Mouse (Mus musculus) induced T-regulatory cell, adult 2 months (primary cell): ENCODE data around the gene Lsm14b.

Source experiments
- DNase-seq: peaks from one replicate; pipeline ENCODE4 v3.0.0-alpha.2; 2012; ENCODE audit warnings: low read depth

Lsm14b gene

DNA sequence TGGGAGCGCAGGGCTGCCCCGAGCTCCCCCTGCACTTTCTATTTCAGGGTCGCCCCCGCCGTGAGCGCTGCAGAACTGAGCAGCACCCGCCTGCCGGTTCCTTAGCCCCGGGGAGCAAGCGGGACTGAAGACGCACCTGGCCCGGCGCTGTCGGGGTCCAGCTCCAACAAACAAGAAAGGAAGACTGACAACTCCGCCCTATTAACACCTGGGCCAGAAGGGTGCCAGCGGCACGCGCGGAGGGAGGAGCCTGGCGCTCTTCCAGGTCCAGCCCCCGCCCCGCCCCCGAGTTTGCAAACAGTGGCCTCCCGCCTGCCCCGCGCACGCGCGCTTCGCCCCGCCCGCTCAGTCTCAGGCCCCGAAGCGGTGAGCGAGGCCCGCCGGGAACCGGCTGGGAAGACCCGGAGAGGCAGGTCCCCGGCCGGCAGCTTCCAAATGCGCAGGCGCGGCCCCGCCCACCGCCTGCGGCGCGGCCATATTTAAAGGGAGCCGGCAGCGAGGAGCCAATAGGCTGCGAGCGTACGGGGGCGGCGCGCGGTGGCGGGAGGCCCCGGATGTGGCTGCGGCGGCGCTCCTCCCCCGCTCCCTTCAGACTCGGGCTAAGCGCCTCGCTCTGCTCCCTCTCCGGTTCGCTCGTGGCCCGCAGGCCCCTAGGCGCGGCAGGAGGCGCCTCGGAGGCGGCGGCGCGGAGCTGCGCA is at the start of gene Lsm14b:
Lsm14b (plus strand) TSS at position 587 of the 698 bp plus-strand sequence.
- DNase-seq = peak; percentile 98

DNA sequence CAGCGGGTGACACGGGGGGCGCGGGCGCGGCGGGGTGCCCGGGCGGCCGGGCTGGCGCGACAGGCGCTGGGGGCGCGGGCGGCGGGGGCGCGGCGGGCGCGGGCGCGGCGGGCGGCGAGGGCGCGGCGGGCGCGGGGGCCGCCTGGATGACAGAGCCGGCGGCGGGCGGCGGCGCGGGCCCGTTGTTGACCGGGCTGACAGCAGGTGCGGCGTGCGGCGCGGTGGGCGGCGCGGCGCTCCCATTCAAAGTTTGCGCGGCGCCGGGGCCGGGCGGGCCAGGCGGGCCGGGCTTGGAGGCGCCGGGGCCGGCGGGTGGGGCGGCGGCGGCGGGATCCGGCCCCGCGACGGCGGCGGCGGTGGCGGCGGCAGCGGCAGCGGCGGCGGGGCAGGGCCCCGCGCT is 48.9 kb upstream of the Lsm14b start:
- peak; percentile 31 for DNase-seq

DNA sequence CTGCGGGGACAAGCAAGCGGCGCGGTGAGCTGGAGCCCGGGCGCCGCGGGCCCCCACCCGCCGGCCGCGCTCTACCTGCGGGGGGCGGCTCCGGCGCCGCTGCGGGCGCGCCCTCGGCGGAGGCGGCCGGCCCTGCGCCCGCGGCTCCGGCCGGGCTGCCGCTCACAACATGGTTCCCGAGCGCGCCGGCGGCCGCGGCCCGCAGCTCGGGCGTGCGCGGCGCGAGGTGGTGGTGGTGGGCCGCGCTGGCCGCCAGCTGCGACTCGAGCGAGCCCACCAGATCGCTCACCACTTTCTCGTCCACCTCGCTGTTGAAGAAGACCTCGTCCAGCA is 48.5 kb upstream of the Lsm14b start:
- DNase-seq = no peak

DNA sequence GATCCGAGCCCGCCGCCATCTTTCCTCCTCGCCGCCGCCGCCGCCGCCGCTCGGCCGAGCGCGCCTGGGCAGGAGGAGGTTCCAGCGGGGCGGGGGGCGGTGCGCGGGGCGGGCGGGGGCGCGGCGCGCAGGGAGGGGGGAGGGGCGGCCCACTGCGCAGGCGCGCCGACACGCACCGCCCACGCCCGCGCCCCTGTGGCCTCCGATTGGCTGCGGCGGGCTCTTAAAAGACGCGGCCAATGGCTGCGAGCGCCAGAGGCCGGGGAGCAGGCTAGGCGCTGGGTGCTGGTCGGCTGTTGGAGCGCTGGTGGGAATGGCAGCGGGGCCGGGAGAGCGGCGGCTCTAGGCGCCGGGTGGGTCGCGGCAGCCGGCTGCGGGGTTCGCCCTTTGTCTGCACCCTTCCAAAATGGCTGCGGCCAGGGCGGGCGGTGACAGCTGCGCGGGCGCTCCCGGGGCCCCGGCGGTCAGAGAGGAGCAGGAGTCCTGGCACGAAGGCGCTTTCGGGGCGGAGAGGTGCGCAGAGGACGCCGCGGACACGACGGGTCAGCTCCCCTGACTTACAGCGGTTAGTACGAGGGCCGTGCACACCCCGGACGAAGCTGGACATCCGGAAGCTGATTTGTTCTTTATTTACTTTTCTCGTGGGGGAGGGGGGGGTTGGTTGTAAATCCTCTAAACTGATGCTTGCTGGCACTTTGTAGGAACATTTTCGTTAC is 48.0 kb upstream of the Lsm14b start, which contains the start of gene Taf4:
Taf4 (minus strand) TSS at position 19 of the 716 bp plus-strand sequence.
- peak; percentile 92 for DNase-seq

DNA sequence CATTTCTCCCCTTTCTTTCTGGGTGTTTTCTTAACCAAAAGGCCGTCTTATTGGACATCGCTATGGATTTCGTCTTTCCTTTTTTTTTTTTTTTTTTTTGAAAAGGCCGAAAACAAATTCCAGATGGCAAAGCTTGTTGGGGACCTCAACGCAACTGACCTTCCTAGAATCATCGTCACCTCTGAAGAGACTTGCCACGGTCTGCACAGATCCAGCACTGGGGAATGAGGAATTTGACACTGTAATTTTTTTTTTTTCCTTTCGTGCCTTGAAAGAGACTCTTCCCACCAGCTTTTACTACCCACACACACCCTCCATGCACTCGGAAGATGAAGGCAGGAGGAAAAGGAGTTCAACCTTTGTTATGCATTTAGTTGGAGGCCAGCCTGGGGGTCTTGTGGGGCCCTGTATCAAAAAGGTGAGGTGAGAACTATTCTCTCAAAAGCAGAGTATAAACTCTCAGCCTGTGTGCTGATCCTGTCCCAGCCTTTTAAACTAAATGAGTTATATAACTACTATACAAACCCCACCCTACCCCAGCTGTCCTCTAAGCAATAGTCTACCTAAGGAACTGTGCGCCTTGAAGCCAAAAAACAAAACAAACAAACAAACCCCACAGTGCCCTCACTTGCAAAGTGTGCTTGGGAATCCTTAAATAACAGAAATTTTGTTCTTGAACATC is 47.3 kb upstream of the Lsm14b start:
- peak; percentile 26 for DNase-seq

DNA sequence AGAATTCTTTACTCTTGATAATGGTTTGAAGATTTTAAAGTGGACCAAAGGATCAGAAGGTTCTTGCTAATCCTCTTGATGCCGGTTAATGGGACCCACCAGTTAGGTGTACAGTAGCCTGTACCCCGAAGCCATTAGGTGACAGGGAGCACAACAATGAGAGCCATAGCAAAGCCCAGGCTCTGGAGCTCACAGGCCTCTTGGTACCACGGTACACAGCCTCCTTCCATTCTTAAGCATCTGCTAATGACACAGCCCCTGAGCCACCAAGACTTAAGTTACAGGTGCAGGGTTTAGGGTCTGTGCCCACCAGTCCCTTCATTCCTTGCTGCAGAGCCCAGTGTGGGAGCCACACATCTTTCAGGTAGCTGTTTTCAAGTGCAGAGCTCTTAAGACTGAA is 46.5 kb upstream of the Lsm14b start:
- DNase-seq = peak; percentile 40

DNA sequence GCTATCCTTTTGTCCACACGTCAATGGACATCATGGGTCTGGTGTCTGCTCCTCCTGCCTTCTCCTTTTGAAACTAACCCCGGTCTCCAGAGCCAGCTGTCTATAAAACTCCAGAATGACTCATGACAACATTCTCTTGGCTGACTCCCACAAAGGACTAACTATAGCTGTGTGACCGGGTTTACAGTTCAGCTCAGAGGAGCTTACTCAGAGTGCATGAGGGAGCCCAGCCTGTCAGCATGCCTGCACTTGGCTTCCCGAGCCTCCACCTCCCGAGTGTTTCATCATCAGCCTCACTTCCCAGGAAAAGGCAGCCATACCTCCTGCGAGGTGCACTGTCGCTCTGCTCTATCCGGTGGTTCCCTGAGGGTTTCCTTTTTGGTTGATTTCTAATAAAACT is 45.0 kb upstream of the Lsm14b start:
- no peak for DNase-seq

DNA sequence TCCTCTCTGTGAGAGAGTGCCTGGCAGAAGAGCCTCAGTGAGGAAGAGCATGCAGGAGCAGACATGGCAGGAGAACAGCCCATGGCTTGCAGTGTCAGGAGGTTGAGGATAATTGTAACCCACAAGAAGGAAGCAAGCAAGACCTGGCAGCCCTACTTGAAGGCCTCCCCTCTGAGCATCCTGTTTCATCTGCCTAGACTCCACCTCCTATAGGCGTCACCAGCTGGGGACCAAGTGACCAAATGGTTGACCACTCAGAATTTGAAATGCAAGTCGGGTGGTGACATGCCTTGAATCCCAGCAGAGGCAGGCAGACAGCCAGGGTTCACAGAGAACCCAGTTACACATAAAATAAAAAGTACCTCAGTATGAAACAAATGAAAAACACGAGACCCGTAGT is 44.2 kb upstream of the Lsm14b start:
- no peak for DNase-seq

DNA sequence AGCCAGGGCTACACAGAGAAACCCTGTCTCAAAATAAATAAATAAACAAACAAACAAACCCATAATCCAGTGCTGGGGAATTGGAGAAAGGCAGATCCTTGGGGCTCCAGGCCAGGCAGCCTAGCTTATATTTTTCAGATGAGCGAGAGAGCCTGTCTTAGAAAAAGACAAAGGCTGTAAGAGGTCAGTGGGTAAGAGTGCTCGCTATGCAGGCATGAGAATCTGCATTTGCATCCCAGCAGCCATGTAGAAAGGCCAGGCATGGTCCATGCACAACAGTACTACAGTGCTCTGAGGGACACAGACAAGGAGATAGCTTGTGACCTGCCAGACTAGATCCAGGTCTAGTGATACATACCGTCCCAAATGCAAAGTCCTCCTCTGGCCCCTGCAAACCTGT is 42.1 kb upstream of the Lsm14b start:
- no peak for DNase-seq

DNA sequence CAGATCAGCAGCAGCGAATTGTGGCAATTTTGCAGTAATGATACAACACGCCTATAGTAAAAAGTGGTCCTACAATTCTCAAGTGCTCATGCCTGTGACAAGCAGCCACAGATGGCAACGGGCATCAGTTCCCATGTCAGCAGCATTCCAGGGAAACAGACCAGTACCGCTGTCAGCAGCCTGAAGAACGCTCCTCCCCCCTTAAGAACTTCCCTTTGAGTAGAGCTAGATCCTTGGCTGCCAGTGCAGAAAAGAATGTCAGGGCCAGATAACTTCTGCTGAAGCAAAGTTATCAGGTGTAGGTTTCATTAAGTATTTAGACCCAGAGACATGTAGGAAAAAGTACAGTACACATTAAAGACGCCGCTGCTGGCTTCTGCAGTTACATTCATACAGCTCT is 40.0 kb upstream of the Lsm14b start:
- DNase-seq = no peak

DNA sequence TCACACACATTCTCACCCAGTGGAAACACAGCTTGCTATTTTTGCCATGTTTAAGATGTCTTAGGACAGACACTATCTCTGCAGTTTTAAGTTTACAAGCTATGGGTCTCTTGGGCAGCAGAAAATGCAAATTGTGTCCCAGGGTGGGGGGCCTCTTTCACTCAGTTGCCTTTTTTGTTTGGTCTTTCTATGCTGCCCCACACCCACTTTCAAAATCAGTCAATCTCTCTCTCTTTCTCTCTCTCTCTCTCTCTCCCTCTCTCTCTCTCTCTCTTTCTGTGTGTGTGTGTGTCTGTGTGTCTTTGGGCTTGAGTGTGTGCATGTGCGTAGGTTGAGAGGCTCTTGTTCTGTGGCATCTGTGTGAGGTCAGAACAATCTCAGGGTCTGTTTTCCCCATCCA is 39.1 kb upstream of the Lsm14b start:
- no peak for DNase-seq

DNA sequence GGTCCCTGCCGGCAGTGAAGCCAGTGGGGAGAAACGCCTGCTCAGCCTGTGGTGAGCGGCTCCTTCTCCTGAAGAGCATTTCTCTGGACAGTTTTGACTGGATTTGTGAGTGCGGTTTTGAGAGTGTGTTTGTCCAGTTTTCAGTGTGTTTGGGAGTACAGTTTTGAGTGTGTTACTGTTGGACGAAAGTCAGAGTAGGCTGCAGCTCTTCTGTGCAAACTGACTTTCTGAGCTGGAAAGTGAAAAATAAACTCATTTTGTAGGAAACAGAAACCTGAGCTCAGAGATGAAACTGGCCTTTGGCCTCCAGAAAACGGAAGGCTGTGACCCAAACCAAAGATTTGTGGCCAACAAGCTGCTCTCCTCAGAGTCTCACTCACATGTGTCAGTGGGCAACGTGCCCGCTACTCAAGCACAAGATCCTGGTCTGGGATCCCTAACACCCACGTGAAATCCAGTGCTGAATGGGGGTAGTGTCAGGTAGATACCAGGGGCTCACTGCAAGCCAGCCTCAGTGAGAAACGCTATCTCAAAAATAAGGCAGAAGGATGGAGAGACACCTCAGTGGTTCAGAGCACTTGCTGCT is 38.3 kb upstream of the Lsm14b start:
- no peak for DNase-seq

DNA sequence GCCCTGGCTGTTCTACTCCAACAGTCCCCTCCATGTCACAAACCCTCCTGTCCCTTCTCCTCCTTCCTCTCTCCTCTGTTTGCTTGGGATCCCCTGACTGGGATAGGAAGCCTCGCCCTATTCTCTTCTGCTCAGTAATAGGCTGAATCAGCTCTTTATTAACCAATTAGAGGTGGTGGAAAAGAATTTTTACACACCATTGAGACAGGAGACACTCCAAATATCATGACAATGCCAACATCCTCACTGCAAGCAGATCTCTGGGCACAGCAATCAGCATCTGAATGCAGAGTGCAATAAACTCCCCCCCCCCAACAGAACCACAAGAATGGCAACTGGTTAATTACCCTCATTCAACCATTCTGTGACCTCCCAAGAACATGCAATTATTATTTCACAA is 35.7 kb upstream of the Lsm14b start:
- no peak for DNase-seq

DNA sequence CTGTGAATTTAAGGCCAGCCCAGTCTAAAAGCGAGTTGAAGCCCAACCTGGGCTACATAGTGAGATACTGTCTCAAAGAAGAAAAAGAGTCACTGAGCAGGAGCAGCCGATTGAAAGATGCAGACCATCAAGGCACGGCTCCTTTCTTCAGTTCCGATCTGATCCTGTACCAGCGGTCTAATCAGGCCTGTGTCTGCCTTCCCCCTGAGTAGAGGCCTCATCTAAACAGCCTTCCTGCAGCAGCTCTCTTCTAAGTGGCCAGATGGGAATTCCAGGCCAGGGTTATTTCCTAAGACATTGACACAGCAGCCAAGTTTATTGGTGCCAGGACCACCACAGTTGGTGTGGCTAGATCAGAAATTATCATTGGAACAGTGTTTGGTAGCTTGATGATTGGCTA is 31.7 kb upstream of the Lsm14b start:
- DNase-seq = no peak

DNA sequence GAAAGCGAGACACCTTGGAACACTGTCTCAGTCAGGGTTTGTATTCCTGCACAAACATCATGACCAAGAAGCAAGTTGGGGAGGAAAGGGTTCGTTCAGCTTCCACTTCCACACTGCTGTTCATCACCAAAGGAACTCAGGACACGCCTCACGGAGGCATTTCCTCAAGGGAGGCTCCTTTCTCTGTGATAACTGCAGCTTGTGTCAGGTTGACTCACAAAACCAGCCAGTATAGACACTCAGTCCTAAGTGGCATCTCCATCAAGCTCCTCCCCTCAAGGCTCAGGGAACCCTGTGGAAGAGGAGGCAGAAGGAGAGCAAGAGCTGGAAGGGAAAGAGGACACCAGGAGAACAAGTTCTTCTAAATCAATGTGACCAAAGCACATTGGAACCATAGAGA is 26.4 kb upstream of the Lsm14b start:
- no peak for DNase-seq

DNA sequence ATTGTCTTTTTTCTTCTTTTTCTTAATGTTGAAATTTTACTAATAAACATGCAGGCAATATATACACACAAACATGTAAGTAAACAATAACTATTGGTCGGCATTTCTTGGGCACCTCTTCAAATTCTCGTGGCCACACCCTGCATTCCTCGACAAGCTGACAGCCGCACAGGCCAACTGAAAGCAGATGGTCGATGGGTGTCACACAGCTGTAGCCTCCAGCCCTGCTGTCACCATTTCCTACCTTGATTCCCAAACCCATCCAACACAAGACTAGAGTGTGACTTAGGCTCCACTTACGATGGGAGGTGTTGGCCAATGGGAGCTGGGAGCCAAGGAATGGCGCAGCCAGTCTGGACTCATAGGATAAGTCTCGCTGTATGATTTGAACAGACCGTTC is 23.2 kb upstream of the Lsm14b start:
- DNase-seq = no peak

DNA sequence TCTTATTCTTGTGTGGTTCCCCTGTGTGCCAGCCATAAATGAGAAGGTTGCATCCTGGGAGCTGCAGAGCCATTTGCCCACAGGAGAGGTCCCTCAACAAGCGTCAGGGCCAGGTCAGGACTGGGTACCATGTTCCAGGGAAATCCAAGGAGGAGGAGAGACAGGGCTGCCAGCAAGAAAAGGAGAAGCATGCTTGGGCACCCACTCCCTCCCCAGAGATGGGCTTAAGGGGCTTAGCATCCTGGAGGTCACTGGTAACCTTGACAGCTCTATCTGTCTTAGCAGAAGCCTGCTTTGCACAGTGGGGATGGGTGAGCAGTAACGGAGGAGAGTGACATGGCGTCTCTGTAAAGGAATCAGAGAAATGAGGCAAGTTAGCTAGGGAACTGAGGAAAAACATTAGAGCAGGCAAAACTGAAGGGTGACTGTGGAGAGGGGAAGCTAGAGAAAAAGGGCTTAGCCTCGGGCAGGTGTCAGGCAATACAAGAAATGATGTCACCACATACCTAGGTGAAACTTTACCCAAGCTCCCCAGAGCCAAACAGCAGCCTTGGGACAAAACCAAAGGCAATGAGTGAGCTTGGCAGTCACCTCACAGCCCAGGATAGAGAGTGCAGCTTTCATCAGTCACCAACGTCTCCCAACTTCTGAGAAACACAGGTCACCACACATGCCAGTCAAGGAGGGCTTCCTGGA is 19.0 kb upstream of the Lsm14b start:
- no peak for DNase-seq

DNA sequence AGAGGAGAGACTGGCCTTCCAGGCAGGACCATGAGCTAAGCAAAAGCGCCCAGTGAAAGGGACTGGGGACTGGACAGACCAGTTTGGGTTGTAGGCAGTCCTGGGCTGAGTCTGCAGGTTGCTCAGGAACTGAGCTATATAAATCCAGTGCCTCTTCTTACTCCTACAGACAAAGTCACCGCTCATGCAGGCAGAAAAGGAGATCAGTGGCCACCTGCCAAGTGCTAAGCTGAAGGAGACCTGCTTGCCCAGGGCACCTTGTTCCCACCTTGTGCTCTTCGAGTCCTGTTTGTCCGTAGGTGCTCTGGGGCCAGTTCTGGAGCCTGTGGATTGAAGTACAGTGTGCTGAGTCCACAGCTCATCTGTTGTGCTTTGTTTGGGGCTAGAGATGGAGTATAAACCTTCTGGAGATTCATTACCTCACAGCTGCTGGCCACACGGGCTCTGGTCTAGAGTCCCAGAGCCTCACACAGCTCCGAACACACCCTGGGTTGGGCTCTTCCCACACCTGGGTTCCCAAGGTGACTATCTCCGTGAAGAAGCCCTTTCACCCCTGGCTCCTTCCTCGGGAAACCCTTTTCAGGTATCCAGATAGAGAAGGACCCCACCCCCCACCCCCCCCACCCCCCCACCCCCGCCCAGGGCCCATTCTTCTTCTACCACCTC is 18.3 kb upstream of the Lsm14b start:
- no peak for DNase-seq

DNA sequence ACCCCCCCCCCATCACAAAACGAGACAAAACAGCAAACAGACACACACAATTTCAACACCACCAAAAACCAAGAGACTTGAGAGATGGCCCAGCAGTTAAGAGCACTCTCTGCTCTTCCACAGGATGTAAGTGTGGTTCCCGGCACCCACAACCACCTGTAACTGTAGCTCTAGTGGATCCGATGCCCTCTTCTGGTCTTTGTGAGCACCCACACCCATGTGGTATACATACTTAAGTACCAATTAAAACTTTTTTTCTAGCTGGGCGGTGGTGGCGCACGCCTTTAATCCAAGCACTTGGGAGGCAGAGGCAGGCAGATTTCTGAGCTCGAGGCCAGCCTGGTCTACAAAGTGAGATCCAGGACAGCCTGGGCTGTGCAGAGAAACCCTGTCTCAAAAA is 14.1 kb upstream of the Lsm14b start:
- no peak for DNase-seq

DNA sequence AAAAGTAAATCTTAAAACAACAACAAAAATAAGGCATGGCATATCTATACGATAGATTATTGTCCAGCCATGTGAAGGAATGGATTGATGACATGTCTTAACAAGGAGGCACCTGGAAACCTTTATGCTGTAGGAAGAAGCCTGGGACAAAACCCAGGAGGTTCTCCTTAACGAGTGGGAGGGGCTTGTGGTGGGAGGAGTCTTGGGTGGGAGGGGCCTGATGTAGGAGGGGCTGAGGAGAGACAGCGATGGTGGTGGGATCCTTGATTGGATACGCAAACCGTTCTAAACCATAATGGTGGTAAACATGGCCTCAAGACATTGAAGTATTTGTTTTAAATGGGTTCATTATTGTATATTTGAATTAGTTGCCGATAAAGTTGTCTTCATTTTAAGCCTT is 13.4 kb upstream of the Lsm14b start:
- DNase-seq = no peak

DNA sequence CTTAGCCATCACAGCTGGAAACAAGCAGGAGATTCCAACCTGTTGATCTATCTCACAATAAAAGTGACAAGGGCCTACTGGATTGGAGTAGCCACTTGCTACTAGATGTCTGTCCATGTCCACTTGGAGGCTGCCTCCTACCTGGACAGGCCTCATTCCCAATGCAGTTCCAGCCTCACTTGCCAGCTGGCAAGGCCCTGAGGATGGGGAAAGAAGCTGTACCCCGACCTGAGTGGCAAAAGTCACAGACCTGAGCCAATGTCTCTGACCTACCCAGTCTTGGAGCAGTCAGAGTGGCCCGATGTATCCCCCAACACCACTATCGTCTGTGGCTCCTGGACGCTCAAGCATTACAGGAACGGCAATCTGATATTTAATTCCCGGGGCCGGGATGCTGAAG is 11.1 kb upstream of the Lsm14b start:
- DNase-seq = no peak

DNA sequence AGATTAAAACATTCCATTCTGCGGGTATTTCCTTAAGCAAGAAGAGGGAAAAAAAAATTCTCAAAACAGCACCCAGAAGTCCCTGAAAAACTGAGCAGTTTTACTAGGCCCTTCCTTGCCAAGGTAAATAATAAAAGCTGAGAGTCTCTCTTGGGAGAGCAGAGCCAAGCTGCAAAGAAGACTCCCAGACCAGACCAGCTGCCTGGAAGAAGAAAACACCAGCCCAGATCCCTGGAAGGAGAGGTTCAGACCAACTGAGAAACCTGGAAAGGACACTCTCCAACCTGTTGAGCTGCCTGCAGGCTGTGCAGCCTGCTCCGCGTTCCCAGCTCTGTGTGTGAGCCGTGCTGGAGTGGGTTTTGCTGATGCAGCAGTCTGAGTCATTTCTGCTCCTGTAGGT is 7.2 kb upstream of the Lsm14b start:
- DNase-seq = no peak
